Mouse (Mus musculus) kidney, adult 8-10 months (tissue): ENCODE results near the gene Pabpc6.

ENCODE experiments used
- DNase-seq, 2 experiments: peaks; one replicate each; pipeline ENCODE4 v3.0.0; 2022

Pabpc6 gene

DNA sequence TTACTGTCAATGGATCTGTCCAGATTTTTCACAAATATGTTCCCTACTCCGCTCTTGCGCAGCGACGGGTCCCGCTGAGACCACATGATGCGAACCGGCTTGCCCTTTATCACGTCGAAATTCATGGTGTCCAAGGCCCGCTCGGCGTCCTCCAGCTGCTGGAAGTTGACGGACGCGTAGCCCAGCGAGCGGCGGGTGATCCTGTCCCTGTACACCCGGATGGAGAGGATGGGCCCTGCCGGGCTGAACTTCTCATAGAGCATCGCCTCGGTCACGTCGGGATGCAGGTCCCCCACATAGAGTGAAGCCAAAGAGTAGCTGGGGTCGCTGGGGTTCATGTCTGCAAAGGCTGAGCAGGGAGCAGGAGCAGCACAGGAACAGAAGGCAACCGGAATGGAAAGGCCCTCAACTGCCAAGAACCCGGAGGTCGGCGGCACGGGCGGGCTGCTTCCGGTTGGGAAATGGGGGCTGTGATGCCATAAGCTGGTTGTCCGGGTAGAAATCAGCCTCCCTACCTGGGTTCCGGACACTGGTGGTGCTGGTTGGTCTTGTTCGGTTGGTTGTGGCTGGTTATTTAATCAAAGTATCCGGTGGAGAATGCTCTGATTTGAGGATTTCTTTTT, at the start of gene Pabpc6:
TSS of gene Pabpc6 (minus strand) at position 435 of the 623 bp plus-strand sequence.
- no peak for DNase-seq

DNA sequence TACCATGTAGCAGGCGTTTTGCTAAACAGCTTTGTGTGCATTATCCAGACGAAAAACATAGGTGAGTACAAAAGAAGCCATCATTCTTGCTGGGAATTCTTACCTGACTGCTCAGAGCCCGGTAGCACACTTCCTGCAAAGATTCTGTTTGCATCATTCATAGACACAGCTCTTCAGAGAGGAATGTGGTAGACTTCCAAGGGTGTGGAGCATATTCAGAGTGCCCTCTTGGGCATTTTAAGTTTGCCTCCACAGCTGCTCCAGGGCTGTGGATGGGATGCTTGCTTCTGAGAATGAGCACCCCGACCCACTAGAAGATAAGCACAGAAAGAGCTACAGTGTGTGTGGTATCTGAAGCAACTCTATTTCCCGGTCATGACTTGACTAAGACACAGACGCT, 41.4 kb upstream of the Pabpc6 start:
- DNase-seq, result no peak

- no peak for DNase-seq
These were observed 39.4 kb upstream of the Pabpc6 start for GRCm38 (mm10) chr17:9708888-9709287.

DNA sequence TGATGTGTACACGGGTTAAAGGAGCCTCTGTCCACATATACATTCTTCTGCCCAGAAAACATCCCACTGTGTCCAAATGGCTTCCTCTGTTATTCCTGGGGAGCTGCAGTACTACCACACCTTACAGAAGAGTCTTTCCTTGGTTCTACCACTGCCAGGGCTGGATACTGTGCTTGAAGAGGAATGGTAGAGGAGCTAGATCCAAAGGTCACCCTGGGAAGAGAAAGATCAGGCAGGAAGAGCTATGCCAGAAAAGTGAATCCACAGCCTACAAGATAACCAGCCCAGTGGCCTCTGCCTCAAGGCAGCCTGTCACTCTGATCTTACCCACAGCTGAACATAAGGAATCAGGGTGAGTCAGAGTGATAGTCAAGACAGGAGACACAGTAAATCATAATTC, 37.8 kb upstream of the Pabpc6 start:
- no peak for DNase-seq

GRCm38 (mm10) chr17:9697763-9698162, 28.2 kb upstream of the Pabpc6 start:
- no peak for DNase-seq

- DNase-seq, result no peak
These were observed 21.7 kb upstream of the Pabpc6 start for GRCm38 (mm10) chr17:9691251-9691650.

DNA sequence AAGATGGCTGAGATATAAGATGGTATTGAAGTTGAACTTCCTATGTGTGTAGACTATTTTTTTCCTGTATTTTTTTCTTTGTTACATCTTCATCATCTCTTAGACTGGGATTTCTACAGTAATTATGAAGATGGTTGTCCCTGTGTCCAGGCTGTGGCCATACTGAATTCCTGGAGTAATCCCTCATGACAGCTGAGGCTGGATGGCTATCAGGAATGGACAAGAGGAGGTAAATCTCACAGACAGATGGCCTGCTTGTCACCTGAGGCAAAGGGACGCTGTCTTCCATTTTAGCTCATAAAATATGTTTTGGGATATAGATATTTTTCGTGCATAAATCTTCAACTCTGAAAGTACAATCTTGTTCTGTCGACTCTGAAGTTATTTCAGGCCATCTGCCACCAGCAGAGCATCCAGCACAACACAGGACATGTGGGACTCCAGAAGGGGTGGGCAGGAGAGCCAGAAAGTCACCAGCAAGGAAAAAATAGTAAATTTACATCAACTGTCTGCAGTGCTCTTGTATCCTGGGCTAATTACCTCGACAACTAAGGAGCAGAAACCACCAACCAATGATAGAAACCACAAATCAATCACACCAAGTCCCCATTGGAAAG, 14.1 kb upstream of the Pabpc6 start:
- DNase-seq, result no peak

DNA sequence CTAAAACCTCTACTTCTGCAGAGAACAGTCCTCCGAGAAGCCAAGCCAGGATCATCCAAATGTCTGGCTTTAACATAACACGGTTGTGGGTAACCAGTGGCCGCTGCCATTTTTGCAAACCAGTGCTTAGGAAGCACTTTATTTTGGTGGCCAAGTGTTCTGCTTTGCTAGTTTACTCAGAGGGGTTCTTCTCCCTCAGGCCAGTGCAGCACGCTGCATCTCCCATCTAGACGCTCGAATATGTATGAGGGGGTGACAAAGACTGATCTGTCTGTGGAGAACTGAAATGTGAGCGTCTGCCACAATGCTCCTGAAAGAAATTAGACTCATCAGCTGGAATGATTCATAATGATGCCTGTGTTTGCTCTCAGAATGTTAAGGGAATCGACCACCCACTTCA, 11.2 kb upstream of the Pabpc6 start:
- DNase-seq, result no peak

- DNase-seq, result no peak
These were observed 5.8 kb upstream of the Pabpc6 start for GRCm38 (mm10) chr17:9675175-9675789.

- no peak for DNase-seq
These were observed 1.6 kb downstream of the Pabpc6 start for GRCm38 (mm10) chr17:9667955-9668354.

DNA sequence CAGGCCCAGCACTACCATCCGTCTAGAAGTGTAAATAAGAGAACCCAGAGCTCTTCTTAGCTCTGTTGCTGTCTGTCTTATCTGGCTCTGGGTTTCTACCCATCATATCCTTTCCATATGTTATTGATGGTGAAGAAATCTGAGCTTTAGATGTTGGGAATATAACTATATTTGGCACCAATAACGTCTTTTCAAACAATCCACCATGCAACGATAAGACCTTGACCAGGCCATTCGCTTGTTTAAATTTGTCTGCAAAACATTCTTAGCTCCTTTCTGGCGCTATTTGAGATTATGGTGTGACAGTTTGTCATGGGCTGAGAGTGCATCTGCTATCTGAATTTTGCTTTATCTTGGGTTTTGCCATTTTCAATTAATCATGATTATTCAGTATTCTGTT, 10.9 kb downstream of the Pabpc6 start:
- DNase-seq, result no peak

DNA sequence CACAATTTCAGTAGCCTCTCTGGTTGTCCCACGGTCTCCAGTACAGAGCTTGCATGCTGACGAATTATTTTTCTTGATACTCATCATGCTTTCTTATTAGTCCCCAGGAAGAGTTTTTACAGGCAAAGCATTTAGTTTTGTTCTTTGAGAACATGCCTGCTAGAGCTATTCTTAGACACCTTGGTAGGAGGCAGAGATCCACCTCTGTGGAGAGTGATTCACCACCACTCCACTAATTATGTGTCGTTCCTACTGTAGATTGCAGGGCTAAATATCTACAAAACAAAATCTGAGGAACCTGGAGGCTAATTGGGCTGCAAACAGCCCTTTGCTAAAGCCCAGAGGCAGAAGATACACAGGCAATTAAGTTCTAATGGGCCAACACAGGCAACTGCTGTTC, 15.4 kb downstream of the Pabpc6 start:
- no peak for DNase-seq

GRCm38 (mm10) chr17:9647644-9648043, 21.9 kb downstream of the Pabpc6 start:
- no peak for DNase-seq

GRCm38 (mm10) chr17:9643657-9644180, 25.8 kb downstream of the Pabpc6 start:
- DNase-seq, result no peak

DNA sequence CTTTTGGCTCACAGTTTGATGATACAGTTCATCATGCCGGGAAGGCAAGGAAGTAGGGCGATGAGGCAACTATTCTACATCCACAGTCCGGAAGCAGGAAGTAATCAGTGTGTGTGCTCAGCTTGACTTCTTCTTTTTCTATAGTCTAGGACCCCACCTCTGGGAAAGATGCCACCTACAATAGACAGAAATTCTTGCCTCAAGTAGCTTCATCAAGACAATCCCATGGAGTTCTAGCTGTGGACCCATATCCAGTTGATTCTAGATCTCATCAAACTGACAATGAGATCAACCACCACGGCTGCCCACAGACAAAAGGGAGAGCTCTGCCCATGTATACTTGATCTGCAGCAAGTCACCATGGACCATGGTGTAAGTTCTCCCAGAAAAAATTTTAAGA, 32.5 kb downstream of the Pabpc6 start:
- no peak for DNase-seq

DNA sequence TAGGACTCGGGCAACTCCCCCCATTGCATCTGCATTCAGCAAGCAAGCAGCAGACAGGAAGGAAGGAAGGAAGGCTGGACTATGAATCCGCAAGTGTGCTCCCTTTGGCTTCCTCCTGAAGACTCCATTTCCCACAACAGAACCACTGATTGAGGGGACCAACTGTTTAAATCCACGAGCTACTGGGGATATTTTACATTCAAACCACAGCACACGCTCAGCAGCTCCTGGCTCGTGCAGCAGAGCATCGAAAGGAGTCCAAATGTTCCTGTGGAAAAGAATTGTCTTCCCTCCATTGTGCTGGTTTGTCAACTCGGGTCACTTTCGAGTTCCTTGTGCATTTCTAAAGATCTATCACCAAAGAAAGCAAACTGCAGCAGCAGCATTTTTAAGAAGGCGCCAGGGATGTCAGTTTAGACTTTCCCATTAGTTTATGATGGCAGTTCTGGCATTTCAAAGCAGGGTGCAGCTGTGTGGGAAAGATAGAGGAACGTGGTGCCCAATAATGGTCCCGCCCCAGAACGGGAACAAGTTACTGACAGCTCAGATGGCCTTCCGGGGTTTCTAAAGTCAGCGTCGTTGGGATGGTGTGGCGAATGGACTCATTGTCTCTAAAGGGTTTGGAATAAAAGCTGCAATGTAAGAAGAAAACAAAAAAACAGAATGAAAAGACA, 36.8 kb downstream of the Pabpc6 start:
- no peak for DNase-seq

DNA sequence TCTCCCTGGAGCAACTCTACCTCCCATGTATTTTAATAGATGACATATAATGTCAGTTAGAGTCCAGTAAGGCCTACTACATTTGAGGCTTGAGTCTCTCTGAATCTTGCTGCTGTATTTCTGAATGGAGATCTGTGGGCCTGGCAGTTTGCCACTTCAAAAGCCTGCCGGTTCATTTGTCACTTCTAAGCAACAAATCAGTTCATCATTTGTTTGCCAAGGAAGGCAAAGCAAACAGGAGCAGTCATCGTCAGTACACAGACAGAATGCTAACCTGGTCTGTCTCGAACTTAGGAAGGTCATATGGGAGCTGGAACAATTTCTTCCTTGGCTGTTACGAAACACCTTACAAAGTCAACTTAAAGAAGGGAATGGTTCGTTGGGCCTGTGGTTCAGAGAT, 37.4 kb downstream of the Pabpc6 start:
- no peak for DNase-seq

DNA sequence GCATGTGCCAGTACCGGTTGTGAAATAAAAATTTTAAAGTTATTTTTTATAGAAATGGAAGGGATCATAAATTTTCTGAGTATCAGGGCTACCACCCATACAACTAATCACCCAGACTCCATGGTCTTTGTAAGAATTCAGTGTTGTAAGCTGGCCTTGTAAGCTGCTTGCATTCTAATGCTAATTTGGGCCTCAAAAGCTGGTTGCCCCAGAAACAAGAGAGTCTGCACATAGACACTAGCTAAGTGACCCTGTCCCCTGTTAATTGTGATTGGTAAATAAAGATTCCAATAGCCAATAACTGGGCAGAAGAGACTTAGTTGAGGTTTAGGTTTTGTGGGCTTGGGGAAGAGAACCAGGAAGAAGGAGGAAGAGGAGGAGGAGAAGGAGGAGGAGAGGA, 38.4 kb downstream of the Pabpc6 start:
- no peak for DNase-seq

- DNase-seq, result no peak
These were observed 42.5 kb downstream of the Pabpc6 start for GRCm38 (mm10) chr17:9627011-9627410.
